21 mouse cellular contexts compared by ENCODE assay signal in genomic region chr16:57130752-57131400, GRCm38 (mm10). TPM values are rescaled to one million over a fixed set of nuclear protein-coding genes. Genes with fewer than 3 reads are reported as not detected.
DNase-seq lines count a peak whose midpoint lies in the region; ATAC-seq and TF ChIP-seq lines count a peak whose summit lies in the region.
"Had no signal": no experiment of that assay in that cellular context is flagged by ENCODE, and none has a peak within 500 bp of the region (broad histone marks: within the 10 kb centered on the region; RNA-seq: fewer than 3 reads in every experiment).

No protein-coding gene starts in this region.

- no peak overlapping the region; the same call in 1 of the 2 replicates for H3K9ac ChIP-seq in liver, adult 2 months (ENCODE audit: low read depth, low read length)
- no peak overlapping the region for H3K9ac ChIP-seq in intestine, embryonic 16.5 days (ENCODE audit: low read depth, low read length)
- H3K9ac ChIP-seq in stomach, embryonic 14.5 days (replicated peaks; ENCODE audit: low read depth, low read length): no peak overlapping the region
- H3K9ac ChIP-seq: forebrain, postnatal 0 days; hindbrain, embryonic 15.5 days; liver, embryonic 12.5 days had no signal

- peaks cover 24% of the 10 kb centered on the region; the same call in 1 of the 2 replicates for H3K79me2 ChIP-seq in liver, adult 2 months (ENCODE audit: control insufficient read depth, insufficient read depth, low read length)

- H3K27me3 ChIP-seq in liver, adult 2 months (ENCODE audit: control insufficient read depth, insufficient read depth, low read length): no peaks in the 10 kb centered on the region
- no peaks in the 10 kb centered on the region for H3K27me3 ChIP-seq in E14TG2a.4 (ENCODE audit: insufficient read depth, low read length)
- H3K27me3 ChIP-seq in intestine, embryonic 16.5 days (replicated peaks; ENCODE audit: control insufficient read depth, insufficient read depth, low read length): no peaks in the 10 kb centered on the region
- no peaks in the 10 kb centered on the region for H3K27me3 ChIP-seq in stomach, embryonic 14.5 days (ENCODE audit: control insufficient read depth, insufficient read depth, low read length)
- H3K27me3 ChIP-seq: hindbrain, embryonic 15.5 days; liver, embryonic 12.5 days had no signal

- intact Hi-C loops in left cerebral cortex, postnatal 10 days (cut with DNase I): no loop called here

- peak overlapping the region; percentile 63; the same call in 1 of the 2 replicates for H3K27ac ChIP-seq in liver, adult 2 months (replicated peaks; ENCODE audit: insufficient read depth, low read depth, low read length)
- peak overlapping the region; percentile 48 for H3K27ac ChIP-seq in intestine, embryonic 16.5 days (ENCODE audit: low read length)
- H3K27ac ChIP-seq in stomach, embryonic 14.5 days (ENCODE audit: low read length): 0 out of 2 replicates have a peak overlapping the region, but pooled peaks have one; percentile 15
- H3K27ac ChIP-seq: hindbrain, embryonic 15.5 days; liver, embryonic 12.5 days; midbrain, embryonic 10.5 days had no signal

- TF ChIP-seq POLR2A in liver, adult 2 months (IDR thresholded peaks at IDR 0.05; ENCODE audit: extremely low read depth, insufficient read depth, low read length): no peak

- no peak for TF ChIP-seq CTCF in liver, adult 2 months (IDR thresholded peaks at IDR 0.05; ENCODE audit: low read depth, low read length)
- TF ChIP-seq CTCF in E14TG2a.4 (conservative IDR thresholded peaks at IDR 0.05; ENCODE audit: low read length): no peak

- H3K9me3 ChIP-seq in E14TG2a.4 (ENCODE audit: low read length): no peaks in the 10 kb centered on the region
- no peaks in the 10 kb centered on the region for H3K9me3 ChIP-seq in intestine, embryonic 16.5 days (ENCODE audit: control insufficient read depth, low read length)
- H3K9me3 ChIP-seq in stomach, embryonic 14.5 days (ENCODE audit: control insufficient read depth, low read depth, low read length): no peaks in the 10 kb centered on the region
- H3K9me3 ChIP-seq: hindbrain, embryonic 15.5 days; liver, embryonic 12.5 days; midbrain, embryonic 10.5 days had no signal

- peak; percentile 73 for DNase-seq in liver, adult 2 months (ENCODE audit: extremely low read depth, low read depth, low spot score)
- DNase-seq in liver: no peak
- DNase-seq in left cerebral cortex, postnatal 10 days (ENCODE audit: extremely low spot score in 1 of 2, low spot score in 2 of 2): no peak
- no peak for DNase-seq in lung, postnatal 25 days (ENCODE audit: low spot score)
- DNase-seq in layer of hippocampus, adult 11-12 months (ENCODE audit: low spot score): no peak
- DNase-seq: adrenal gland, postnatal 25 days; cerebellum, adult 9-11 months; forebrain, postnatal 0 days; heart, postnatal 10 days; kidney, adult 9 months; thymus, postnatal 14 days had no signal

- ATAC-seq in intestine, embryonic 16.5 days: peak; percentile 71
- no peak for ATAC-seq in stomach, embryonic 14.5 days (ENCODE audit: insufficient number of reproducible peaks, insufficient read depth, low FRiP score, low read depth)
- ATAC-seq: forebrain, postnatal 0 days; liver, embryonic 12.5 days had no signal

- H3K4me1 ChIP-seq in liver, adult 2 months (ENCODE audit: control insufficient read depth, insufficient read depth, low read length): peaks cover 33% of the 10 kb centered on the region
- peaks cover 78% of the 10 kb centered on the region for H3K4me1 ChIP-seq in E14TG2a.4 (replicated peaks; ENCODE audit: low read depth, low read length)
- peaks cover 10% of the 10 kb centered on the region for H3K4me1 ChIP-seq in intestine, embryonic 16.5 days (ENCODE audit: control insufficient read depth, insufficient read depth, low read length)
- 0 out of 2 replicates have a peak, but pooled peaks cover 5% of the 10 kb centered on the region for H3K4me1 ChIP-seq in stomach, embryonic 14.5 days (ENCODE audit: control insufficient read depth, insufficient read depth, low read length)

- no peak overlapping the region for H3K4me3 ChIP-seq in liver, adult 2 months (ENCODE audit: insufficient read depth, low read depth, low read length)
- peak overlapping the region; percentile 43 for H3K4me3 ChIP-seq in E14TG2a.4 (replicated peaks; ENCODE audit: low read length)
- no peak overlapping the region for H3K4me3 ChIP-seq in intestine, embryonic 16.5 days (ENCODE audit: low read length)
- no peak overlapping the region for H3K4me3 ChIP-seq in stomach, embryonic 14.5 days (ENCODE audit: low read depth, low read length)
- H3K4me3 ChIP-seq: hindbrain, embryonic 15.5 days; liver, embryonic 12.5 days; midbrain, embryonic 10.5 days had no signal

- 51% methylated on average over 3 of the region's 3 CpGs for WGBS in liver, adult 2 months
- WGBS in intestine, embryonic 16.5 days: 72% methylated on average over 3 of the region's 3 CpGs
- 73% methylated on average over 3 of the region's 3 CpGs for WGBS in stomach, embryonic 14.5 days

- no peak overlapping the region for H3K4me2 ChIP-seq in intestine, embryonic 16.5 days (ENCODE audit: low read depth, low read length)
- H3K4me2 ChIP-seq in stomach, embryonic 14.5 days (replicated peaks; ENCODE audit: low read depth, low read length): no peak overlapping the region
- H3K4me2 ChIP-seq: hindbrain, embryonic 15.5 days; liver, embryonic 12.5 days had no signal

- H3K36me3 ChIP-seq in liver, adult 2 months (ENCODE audit: control insufficient read depth, insufficient read depth, low read length): peaks cover 17% of the 10 kb centered on the region
- peaks cover 57% of the 10 kb centered on the region for H3K36me3 ChIP-seq in E14TG2a.4 (ENCODE audit: insufficient read depth, low read length)
- H3K36me3 ChIP-seq in intestine, embryonic 16.5 days (ENCODE audit: control insufficient read depth, insufficient read depth, low read length): no peaks in the 10 kb centered on the region
- peaks cover 8% of the 10 kb centered on the region for H3K36me3 ChIP-seq in stomach, embryonic 14.5 days (ENCODE audit: control insufficient read depth, insufficient read depth, low read length)

RNA-seq across cellular contexts. Expression of gene Tomm70a, which starts 9.4 kb away (rescaled TPM):
- total RNA-seq in liver, adult 2 months (2014; rRNA removed): 50.0 and 62.0 TPM in 2 replicates
- polyA plus RNA-seq in liver, adult 2 months (2012; rRNA removed): 14.2 and 17.0 TPM in 2 replicates
- polyA plus RNA-seq in intestine, embryonic 16.5 days (2015; fragmentation: Nextera tagmentation; extraction: Ambion mirVana): 39.2 and 41.7 TPM in 2 replicates
- polyA plus RNA-seq in stomach, embryonic 14.5 days (2014; fragmentation: Nextera tagmentation; extraction: Ambion mirVana): 50.1 and 53.0 TPM in 2 replicates
- 100 to 1,000 TPM; 123 TPM for total RNA-seq in left cerebral cortex, postnatal 10 days (2021)

RNA-seq across cellular contexts. Expression of gene Nit2, which starts 36.3 kb away (rescaled TPM):
- 260 and 288 TPM in 2 replicates for total RNA-seq in liver, adult 2 months (2014; rRNA removed)
- polyA plus RNA-seq in liver, adult 2 months (2012; rRNA removed): 172 and 195 TPM in 2 replicates
- polyA plus RNA-seq in intestine, embryonic 16.5 days (2015; fragmentation: Nextera tagmentation; extraction: Ambion mirVana): 76.1 and 79.9 TPM in 2 replicates
- polyA plus RNA-seq in stomach, embryonic 14.5 days (2014; fragmentation: Nextera tagmentation; extraction: Ambion mirVana): 84.7 and 88.0 TPM in 2 replicates
- 10 to 100 TPM; 17.9 to 24.5 TPM for total RNA-seq in left cerebral cortex, postnatal 10 days (2021)

RNA-seq across cellular contexts. Expression of gene Tmem45a2, which starts 59.7 kb away (rescaled TPM):
- total RNA-seq in liver, adult 2 months (2014; rRNA removed): not detected in 2 replicates
- not detected in 2 replicates for polyA plus RNA-seq in liver, adult 2 months (2012; rRNA removed)
- 0.05 and 0.20 TPM in 2 replicates for polyA plus RNA-seq in intestine, embryonic 16.5 days (2015; fragmentation: Nextera tagmentation; extraction: Ambion mirVana)
- polyA plus RNA-seq in stomach, embryonic 14.5 days (2014; fragmentation: Nextera tagmentation; extraction: Ambion mirVana): 0.08 TPM in 1 of 2 replicates, not detected in the other
- total RNA-seq in left cerebral cortex, postnatal 10 days (2021): not detected
- total RNA-seq: adrenal gland, postnatal 25 days; gastrocnemius, adult 8-10 months; heart, adult 8-10 months; heart, postnatal 10 days; MEL had no signal
- polyA plus RNA-seq: C2C12; forebrain, postnatal 0 days; liver, embryonic 12.5 days; midbrain, embryonic 10.5 days had no signal
